Mouse (Mus musculus) kidney, adult 11 months (tissue): ENCODE results near the gene Gm47995.

Source experiments
- DNase-seq: peaks from one replicate; pipeline ENCODE4 v3.0.0; 2022

The Gm47995 gene

DNA sequence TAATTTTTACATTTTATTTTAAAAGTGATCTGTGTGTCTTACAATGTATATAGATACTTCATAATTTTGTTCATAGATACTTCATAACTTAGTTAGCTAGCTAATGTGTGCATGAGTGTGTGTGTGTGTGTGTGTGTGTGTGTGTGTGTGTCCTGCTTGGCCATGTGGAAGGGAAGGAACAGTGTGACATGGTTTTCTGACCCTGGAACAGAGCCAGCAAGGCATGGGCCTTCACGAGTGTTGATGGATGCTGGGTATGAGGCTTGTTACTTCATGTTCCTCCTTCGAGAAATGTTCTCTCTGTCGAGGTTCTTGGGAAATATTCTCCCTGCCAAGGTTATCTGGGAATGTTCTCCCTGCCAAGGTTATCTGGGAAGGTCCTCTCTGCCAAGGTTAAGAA lies 35.5 kb downstream of the Gm47995 start:
- DNase-seq = no peak

DNA sequence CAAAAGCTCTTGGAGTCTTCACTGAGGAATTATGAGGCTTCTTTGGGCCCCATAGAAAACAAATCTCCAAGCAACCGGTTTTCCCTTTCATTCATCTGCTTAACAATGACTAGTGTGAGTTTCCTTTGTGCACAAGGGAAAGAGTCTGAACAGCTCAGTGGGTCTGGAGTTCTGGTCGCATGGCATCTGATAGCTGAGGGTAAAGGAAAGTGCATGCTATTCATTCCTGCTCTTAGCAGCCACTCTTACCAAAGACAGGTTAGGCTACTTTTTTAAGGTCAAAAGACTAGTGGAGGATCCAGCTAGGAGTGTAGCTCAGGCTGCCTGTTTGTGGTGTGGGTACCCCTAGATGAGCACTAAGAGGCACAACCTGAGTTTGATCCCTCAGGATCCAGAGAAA lies 37.3 kb downstream of the Gm47995 start:
- no peak for DNase-seq

DNA sequence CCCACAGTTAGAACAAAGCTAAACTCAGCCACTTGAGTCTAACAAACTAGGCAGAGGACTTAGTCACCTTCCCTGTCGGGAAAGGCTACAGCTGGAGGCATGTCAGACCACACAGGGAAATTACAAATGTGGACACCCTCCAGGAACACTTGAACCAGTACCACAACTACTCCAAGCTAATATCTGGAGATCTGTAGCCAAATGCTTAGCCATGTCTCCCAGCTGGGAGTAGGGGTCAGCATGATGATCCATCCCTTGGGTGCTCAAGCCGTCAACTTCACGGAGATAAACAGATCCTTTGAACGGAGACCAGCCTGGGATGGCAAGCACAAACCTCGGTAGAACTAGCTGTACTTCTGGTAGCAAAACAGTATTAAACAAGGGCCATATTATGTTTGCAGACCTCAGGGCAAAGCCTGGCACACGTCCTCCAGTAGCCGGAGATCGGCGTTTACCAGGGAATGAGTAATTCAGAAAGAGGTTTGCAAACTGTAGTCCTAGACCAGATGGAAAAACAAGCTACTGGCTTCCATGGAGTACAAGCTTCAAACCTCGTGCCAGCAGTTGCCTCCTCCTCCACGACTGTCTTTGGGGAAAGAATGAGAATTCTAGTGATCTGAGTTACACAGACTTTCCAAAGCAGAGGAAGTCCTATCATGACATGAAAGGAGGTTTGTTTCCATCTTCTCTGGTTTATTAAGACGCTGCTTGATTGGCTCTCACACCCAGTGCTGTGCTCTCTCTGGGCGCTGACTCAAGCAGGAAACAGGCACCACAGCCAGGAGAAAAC lies 38.1 kb downstream of the Gm47995 start:
- no peak for DNase-seq

DNA sequence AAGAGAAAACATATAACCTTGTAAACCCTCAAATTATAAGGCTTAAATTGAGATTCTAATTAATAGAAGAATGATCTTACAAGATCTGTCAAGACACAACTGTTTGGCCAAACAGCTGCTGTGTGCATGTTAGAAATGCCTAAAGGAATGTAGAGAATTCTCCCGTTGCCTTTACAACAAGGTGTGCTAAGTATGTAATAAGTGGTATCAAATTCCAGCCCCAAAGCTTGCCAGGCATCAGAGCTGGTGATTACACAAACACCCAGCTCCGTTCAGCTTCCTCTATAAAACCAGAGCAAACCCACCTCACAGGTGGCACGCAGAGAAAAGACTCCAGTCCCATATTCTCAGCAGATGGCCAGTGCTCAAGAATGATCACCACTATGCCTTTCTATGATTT lies 39.5 kb downstream of the Gm47995 start:
- no peak for DNase-seq

DNA sequence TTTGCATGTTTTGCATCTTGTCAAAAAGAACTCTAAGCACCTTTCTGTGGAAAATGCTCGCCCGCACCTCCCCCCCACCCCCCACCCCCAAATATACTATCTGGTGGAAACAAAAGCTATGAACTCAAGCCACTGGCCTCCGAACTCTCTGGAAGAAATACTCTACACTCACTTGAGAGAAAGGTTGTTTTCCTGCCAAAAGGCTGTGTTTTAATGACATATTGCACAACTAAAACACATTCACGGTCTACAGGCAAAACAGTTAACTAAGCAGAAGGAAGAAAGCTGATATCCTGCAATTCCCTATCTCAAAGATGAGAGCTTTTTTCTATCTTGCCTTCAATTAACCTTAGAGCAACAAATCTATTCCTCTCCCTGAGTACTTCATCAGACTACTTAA lies 45.1 kb downstream of the Gm47995 start:
- no peak for DNase-seq

DNA sequence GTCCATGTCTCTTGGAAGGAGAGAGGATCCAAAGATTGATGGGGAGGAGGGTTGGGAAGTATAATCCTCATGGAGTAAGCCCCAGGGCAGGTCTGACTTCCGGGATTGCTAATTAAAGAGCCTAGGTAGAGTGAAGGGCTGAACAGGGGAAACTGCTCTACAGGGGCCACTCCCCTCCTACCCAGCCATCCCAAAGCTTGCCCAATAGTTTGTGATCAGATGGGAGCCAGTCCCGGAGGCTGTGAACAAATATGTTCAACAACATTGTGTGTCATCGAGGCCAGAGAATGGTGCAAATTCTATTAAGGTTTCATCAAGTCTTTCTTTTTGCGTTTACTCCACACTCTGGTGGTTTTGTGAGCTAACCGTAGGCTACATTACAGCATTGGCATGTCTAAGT lies 45.8 kb downstream of the Gm47995 start:
- no peak for DNase-seq

DNA sequence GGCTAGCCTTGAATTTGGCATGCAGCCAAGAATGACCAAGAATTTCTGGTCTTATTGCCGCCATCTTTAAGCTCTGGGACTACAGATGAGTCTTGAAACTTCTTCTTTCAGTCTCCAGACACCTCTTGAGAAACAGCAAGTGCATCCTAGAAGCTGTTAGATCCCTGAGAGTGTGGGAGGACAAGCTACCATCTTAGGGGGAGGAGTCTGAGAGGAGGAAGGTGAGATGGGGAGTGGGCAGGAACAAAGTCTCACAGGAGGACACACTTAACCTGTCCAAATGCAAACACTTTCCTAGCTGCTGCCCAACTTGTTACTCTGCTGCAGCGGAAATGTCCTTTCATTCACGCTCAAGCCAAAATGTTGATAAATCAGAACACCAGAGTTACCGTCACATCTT lies 46.5 kb downstream of the Gm47995 start:
- DNase-seq = no peak

DNA sequence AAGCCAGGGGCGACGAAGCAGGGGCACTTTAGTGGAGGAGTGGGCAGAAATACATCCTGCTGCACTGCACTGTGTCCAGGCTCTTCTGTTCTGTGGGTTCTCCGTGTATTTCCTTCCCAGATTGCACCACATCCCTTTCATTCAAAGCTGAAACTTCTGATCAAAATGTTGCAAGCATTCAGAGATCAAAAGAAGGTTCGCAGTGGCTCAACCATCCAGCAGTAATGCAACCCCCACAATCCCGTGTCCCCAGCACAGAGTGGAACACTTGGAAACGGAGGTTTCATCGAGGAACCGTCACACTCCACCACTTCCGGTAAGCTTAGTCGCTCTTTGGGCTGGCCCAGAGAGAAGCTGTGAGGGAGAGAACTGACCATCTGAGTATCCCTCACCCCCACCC lies 46.9 kb downstream of the Gm47995 start:
- DNase-seq = no peak

DNA sequence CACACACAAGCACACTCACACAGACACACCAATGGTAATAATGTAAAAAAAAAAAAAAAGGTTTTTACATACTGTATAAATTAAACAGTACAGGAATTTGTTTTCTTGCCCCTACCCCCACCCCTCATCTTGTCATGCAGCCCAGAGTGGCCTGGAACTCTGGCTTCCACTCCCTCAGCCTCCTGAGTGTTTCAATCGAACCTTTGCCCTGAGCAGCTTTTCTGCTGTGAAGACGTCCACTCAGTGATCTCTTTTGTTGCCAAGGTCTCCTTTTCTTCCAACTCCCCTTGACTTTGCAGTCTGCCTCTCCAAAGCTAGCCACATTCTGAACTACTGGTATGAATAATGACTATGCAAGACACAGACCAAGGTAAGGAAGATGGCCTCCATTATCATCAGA lies 47.6 kb downstream of the Gm47995 start:
- no peak for DNase-seq
